Mouse (Mus musculus) urinary bladder, adult 2 months (tissue): ENCODE results near the gene Adss. TPM values are rescaled to one million over a fixed set of nuclear protein-coding genes. Genes with fewer than 3 reads are reported as not detected.
"Not testable (repeated sequence)": the region's sequence is repeated elsewhere in the genome, so short reads cannot be mapped to it uniquely, and the experiment has no call there.

ENCODE experiments used
- DNase-seq: peaks from one replicate; pipeline ENCODE4 v3.0.0; 2022; ENCODE audit warnings: low spot score
- polyA plus RNA-seq: library from polyadenylated mRNA; depleted of rRNA; stranded (reverse); fragments of >200 nt; gene quantifications from 2 replicates; pipeline ENCODE4 v1.2.3, GENCODE M21; 2012; rRNA removed

Adss gene
- polyA plus RNA-seq = 39.2 and 42.5 TPM in 2 replicates

DNA sequence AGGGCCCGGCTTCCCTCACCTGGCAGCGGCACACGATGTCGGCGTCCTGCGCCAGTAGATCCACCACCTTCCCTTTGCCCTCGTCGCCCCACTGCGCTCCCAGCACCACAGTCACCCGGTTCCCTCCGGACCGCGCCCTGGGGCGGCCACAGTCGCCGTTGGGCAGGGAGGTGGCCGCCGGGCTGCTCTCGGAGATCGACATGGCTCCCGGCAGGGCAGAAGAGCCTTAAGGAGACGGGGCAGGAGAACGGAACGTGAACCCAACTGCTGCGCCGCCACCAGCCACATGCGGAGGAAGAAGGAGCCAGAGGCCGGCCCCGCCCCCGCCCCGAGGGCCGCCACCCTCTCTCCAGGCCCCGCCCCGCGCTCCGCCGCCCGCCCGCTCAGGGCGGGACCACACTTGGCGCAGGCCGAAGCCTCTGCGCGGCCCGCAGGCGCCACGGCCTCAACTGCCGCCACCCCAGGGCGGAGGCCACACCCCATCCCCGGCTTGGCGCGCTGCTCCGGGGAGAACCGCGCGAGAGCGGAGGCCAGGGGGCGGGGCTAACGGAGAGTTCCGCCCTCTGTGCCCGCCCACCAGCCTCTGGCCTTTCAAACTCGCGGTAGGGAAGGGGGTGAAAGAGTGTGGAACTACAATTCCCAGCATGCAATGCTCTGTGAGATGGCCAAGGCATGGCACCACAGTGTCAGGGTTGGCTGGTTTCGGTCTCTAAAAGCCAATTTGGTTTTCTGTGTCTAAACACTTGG lies at the start of gene Adss:
Adss (minus strand) TSS at position 319 of the 747 bp plus-strand sequence.
- DNase-seq = peak; percentile 98

DNA sequence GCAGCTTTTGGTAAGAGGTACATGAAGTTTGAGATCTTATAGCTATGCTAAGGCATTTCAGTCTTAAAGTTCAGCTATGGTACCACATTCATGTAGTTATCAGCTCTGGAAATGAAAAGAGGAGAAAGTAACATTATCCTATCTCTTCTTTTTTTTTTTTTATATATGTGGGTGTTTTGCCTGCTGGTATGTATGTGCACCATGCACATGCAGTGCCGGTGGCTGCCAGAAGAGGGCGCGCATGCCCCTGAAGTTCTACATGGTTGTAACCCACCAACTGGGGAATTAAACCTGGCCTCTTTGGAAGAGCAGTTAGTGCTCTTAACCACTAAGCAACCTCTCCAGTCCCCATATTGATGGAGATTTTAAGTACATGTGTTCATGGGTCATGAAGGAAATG lies 49.5 kb upstream of the Adss start:
- DNase-seq = not testable (repeated sequence)

DNA sequence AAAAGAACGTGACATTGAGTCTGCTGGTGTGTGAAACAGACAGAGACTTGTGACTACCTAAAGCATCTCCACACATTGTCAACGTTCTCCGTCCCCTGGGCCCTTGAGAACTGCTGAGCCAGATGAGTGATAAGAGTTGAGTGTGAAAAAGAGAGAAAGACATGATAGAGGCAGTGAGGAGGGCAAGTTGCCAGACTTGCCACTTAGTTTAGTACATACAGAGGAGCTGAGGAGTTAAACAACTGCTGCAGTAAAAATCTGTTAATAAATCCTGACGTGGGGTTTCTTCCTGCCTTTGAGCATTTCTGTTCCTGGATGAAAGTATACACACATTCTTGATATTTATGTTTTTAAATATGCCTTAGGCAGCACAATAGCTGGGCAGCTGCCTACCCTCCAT lies 31.5 kb upstream of the Adss start:
- not testable (repeated sequence) for DNase-seq

DNA sequence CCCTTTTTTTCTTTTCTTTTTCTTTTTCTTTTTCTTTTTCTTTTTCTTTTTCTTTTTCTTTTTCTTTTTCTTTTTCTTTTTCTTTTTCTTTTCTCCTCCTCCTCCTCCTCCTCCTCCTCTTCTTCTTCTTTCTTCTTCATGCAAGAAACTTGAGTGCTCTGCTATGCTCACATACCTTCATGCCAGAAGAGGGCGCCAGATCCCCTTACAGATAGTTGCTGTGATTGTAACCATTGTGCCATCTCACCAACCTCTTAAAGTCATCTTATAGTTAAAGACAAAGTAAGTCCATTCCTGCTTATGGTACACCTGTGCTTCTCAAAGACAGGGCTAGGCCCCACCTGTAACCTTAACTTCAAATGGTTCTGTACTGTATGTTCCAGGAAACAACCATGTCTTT lies 10.5 kb upstream of the Adss start:
- DNase-seq = not testable (repeated sequence)

DNA sequence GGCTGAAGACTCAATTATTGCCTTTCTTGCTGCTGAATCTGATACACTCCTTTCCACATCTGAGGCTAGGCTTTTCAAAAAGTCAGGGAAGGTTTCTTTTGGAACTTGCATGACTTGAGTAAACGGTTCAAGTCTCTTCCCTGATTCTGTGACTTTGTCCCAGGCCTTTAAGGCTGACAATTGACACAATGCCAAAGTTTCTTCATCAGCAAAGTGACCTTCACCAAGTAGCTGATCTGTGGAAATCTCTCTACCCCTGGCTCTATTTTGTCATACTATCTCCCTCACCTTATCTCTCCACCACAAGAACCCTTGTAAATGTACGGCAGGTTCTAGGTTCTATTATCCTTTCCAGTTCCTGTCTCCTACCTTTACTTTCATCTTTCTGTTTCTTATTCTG lies 7.2 kb upstream of the Adss start:
- no peak for DNase-seq

DNA sequence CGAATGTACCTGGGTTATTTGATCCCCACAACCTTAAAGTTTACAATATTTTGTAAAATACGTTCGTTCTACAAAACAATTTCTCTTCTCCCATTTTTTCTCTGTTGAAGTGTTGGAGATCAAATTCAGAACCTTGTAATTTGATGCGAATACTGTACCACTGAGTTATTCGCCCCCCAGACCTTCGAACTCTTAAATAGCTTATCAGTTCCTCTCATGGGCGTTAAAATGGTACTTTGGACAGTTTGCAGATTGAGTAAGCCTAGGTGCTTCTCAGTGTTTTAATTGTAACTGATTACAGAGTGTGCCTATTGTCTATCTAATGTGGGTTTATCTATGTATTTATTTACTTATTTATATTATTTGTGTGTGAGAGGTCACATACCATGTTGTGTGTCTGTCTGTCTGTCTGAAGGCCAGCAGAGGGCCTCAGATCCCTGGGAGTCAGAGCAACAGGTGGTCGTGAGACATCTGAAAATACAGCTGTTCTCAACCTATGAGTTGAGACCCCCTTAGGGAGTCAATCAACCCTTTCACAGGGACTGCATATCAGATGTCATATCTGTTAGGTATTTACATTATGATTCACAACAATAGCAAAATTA lies 942 bp upstream of the Adss start:
- DNase-seq = no peak

DNA sequence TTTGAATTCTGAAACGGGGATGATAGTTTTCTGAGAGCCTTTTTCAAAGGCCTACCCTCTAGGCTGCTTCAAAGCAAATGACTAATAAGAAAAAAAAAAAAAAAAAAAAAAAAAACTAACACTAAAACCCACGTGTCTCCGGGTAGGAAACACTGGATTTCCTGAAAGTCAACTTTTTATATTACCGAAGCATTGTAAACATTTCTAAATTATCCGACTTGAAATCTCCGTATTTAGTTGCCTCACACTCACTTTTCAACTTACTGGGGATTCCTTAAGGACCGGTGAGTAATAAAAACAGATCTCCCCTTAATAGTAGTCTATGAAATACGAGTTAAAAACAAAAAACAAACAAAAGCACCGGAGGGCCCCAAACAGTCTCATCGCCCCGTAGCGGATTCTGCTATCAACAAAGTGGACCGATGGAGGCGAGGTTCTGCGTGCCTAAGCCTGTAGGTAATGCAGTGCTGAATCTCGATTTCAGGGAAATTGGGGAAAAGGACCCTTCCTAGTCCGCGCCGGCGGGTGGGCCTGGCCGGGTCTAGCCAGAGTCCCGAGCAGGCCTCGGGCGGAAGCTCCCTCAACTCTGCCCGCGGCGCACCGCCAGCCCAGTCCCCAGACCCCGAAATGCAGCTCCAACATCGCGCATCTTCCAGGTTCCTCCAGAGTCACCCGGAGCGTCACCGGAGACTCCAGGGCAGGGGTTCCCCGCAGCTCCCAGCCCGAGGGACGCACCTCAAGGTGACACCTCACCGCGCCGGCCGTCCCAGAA lies 704 bp downstream of the Adss start:
- no peak for DNase-seq

DNA sequence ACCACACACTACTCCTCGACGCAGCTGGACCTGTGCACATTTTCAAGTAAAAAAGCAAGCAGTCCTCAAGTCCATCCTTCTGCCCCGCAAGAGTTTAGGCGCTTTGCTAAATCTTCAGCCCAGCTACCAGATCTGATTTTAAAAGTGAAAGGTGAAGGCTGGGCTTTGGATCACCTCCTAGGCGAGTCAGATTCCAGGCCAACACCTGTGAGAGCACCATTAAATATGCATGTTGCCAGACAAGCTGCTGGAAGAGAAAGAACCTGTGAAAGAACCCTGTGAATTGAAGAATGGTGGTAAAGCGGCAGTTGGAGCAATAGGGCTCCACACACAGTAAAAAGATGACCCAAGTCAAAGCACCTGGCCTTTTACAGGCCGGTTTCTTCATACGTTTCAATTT lies 1.4 kb downstream of the Adss start:
- DNase-seq = no peak

DNA sequence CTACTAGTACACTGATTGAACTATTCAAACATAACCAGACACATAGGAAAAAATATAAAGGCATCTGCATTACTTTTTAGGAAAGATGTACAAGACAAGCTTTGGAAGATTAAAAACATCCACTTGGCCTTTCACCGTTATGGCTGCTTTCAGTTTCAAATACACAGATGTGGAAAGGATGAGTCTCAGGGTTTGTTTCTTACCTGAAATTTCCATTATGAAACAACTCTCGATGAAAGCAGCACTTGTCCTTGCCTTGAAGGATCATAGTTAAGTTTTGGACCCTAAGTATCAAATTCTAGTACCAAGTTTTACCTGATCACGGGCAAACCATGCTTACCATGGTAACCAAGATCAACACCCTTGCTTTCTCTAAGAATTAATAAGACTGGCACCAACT lies 3.5 kb downstream of the Adss start:
- DNase-seq = no peak

DNA sequence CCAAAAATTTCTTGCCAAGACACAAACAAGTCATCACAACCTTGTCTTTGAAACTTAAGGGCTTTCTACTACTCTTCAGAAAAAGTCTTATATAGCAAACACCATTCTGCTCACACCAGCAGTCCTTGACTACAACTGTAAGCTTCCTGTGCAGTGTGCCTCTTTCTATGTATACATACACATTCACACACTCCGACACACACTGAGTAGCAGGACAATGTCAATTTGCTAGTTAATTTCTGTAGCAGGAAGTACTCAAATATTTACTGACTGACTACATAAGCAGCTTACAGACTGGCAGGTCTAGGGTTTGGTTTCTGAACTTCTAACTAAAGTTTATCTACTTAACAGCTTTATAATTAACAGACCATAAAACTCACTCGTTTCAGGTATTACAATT lies 18.9 kb downstream of the Adss start:
- no peak for DNase-seq

DNA sequence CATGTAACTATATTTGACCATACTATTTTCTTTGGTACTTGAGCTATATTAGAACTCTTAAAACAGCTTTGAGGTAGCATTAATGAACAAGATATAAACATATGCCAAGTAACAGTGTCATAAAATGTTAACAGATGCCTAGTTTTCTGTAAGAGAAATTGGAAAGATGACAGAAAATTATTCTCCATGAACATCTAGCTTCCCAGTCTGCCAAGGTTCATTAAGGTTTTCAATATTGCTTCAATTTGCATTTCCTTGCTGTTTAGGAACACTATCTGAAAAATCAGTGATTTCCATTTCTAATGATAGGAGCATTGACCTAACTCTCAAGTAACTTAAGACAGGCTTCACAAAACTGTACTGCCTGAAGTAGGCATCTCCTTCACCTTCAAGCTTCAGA lies 27.4 kb downstream of the Adss start:
- no peak for DNase-seq

DNA sequence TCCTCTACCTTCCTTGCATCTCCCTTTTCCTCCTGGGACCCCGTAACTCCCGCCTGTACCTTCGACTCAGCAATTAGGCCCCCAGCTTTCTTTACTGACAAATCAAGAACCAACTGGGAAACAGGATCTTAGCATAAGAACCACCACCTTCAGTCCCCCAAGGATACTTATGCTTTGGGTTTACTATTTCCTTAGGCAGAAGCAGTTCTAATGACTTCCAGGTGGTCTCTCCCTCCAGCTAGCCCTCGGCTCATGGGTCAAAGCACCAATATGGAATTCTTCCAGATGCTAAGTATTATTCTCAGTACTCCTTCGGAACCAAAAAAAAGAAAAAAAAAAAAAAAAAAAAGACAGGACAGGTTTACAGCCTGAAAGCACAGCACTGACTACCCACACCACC lies 39.1 kb downstream of the Adss start:
- no peak for DNase-seq

DNA sequence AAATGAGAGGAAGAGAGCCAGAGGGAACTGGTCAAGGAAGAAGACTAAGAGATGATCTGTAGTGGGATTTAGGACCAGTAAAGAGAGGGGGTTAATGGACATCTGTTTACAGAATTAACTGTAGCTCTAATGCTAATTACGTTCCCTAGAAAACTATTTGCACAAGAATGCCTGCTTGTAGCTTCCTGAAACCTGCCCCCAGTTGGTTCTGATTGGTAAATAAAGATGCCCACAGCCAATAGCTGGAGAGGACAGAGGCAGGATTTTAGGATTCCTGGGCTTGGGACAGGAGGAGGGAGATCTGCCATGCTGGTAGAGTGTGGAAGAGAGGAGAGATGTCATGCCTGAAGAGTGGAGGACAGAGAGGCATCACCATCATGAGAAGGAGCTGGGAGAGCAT lies 42.8 kb downstream of the Adss start:
- no peak for DNase-seq

DNA sequence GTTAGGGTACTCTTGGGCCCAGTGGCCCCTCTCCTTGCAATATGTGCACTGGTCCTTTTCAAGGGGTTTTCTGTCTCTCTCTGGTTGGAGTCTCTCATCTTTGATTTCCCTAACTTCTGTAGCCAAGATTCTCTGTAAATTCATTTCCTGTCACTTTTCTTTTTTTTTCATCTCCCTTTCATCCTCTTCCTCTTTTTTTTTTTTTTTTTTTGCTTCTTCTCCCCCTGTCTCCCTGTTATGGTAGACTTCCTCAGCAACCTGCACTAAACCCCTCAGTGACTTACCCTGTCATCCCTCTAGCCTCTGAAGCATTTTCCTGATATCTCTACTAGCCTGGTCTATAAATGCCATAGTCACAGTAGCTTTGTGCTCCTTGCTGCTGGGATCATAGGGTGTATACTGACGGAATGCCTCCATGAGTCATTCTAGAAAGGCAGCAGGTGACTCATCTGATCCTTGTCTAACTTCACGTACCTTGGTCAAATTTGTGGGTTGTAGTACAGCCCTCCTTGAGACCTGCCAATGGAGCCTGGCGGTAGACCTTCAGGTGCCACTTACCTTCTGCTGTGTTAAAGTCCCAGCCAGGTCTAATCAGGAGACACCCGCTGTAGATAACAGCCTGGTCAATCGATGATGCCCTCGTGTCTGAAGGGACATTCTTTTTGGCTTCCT lies 48.3 kb downstream of the Adss start:
- DNase-seq = no peak

DNA sequence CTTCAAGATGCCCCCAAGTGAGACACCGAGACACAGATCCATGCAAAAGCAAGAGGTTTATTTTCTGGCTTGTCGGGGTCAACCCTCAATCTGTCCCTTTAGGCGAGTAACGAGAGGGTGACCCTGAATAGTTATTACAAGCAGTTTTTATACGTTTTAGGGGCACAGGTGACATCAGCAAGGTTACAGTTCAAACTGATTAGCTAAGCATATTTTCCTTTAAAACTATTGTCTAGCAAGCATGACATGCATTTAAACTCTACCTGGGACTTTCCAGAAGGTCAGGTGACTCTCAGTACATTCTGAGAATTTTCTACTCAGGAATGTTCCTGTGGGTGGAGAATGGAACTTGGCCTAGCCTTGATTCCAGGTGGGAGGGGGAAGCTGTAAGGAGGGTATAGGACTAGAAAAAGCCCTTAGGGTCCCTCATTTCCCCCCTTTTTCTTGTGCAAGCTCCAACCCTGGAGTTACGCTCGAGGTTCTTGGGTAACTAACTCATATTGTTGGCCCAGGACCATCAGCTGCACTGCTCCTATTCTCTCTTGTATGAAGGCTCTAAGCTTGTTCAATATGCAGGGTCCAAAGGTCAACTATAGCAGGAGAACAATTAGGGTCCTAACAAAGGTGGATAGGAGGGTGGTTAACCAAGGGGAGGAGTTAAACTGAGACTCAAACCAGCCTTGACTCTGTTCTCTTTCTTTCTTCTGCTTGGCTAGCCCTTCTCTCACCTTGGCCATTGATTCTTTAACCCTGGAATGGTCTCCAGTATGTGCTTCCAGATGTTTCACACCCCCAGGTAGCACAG lies 51.6 kb downstream of the Adss start:
- DNase-seq = no peak

DNA sequence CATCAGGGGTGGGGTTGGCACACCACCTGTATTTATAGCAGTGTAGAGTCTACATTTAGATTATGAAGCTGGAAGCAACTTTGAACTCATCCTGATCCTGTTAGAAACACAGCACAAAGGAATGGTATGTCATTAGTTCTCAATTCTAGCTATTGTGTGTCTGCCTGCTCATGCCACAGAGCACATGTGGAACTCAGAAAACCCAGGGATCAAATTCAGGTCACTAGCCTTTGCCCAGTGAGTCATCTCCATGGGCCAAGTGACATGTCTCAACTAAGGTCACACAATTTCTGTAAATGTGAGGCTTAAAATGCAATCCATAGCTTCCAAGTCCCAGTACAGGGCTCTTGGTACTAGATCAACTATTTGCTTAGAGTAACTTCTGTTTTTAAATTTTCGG lies 54.2 kb downstream of the Adss start:
- no peak for DNase-seq

DNA sequence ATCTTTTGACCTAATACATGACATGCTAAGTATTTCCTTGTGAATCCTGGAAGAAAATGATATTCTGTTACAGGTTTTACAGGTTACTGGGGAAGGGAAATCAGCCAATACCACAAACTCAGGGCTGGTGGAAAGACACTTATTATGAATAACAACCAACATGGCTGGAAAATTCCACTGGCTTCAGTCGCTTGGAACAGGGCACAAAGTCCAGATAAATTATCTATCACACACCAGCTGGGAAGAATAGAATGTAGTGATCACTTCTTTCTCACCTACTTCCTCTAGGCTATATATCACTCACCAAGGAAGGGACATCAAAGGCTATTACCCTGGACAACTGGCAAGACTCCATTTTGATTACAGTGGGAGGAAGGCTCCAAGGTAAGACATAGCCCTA lies 55.6 kb downstream of the Adss start:
- no peak for DNase-seq

DNA sequence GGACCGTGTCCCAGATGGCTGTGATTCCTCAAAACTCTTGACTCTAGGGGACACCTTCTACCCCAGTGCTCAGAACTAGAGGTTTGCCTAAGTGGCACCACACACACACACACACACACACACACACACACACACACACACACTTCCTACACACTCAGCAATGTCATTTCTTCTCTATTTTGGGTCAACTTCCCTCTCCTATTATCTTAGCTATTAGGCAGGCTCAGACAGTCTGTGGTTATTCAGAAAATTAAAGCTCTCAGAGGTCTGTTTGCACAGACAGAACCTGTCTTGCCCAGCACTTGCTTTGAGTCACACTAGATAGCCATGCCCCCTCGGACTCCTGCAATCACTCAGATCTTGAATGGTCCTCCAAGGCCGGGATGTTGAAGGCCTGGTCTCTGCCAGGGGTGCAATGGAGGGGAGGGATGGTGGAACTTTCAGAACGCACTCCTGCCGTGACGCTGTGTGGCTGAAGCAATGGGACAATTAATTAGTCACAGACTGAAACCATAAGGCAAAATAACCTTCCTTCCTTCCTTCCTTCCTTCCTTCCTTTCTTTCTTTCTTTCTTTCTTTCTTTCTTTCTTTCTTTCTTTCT lies 58.7 kb downstream of the Adss start:
- no peak for DNase-seq

DNA sequence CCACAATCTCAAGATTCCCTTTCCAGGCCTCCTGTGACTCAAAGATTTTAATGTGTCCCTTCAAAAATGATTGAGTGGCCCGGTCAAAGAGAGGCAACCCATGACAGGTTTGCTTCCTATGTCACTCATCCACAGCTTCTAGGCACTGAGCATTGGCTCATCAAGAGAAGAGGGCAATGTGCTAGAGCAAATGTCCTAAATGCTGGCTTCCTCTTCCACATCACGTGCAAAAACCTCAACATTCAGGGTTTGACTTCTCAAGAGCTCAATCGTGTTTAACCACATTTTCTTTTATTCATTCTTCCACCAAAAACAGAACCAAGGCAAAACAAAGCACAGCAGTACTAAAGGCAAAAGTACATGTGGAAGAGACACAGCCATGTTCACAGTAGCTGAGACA lies 64.3 kb downstream of the Adss start:
- DNase-seq = no peak

DNA sequence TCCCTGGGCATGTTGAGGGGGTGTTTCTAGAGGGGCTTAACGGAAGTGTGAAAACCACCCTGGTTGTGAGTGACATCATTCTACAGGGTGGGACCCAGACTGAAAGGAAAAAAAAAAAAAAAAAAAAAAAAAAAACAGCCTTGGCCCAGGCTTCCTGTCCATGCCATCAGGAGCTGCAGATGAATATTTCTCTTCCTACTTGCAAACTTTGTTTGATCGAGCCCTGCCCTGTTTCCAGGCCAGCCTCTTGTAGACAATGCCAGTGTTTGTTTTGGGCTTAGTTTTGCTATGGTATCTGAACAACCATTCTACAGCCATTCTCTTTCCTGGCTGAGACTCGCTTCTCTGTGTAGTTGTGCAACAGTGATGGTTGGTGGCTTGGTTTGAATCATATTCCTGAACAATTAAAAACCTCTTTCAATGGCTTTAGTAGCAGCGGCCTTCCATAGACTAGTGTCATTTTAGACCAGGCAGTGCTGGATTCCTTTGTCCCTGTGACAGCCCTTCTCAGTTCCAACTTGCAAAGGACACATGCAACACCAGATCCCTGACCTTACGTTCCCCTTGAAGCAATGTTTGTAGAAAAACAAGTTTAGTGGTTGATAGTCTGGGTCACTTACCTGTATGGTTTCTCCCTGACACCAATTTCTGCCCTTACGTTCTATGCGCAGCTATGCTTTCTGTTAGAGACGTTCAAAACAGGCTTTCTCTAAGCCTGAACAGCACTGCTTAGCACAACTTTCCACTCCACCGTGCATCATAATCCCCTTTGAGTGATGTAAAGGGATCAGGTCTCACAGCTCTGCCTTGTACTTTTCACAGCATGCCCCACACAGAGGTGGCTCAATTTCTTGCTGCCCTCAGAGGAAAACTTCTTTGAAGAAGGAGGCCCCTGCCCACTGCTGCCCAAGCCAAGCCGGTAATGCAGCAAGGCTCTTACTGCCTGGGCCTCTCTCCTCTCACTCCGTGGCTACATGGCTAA lies 67.0 kb downstream of the Adss start, which contains the start of gene 1700016C15Rik:
1700016C15Rik (plus strand) TSS at position 772 of the 982 bp plus-strand sequence.
- DNase-seq = no peak
